Mouse (Mus musculus): ENCODE measurements around the gene Spp1.
"Not testable (repeated sequence)": the region's sequence is repeated elsewhere in the genome, so short reads cannot be mapped to it uniquely, and the experiment has no call there.

Spp1 gene

DNA sequence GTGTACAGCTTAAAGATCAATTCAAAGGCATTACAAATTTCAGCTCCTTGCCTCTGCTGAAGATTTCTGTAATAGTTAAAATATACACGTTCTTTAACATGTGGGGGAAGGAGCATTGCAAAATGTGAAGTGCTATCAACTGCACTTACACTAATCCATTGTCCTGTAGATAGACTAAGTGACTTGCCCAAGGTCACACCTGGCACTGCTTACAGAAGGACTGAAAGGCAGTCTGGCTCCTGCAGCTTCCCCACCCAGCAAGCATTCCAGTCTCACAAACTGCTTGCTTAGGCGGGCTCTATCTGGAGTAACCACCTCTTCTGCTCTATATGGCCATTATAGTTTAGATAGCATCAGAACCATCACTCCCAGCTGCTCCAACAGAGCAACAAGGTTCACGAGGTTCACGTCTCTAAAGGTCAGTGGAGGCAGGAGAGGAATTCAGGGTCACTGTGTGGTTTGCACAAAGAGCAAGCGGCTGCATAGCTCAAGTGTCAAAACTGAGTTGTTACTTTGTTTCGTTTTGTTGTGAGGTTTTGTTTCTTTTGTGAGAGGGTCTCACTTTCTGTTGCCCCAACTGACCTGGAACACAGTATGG is 851 bp upstream of the Spp1 start:
- no peak for DNase-seq (ENCODE audit: low read depth, low spot score)

DNA sequence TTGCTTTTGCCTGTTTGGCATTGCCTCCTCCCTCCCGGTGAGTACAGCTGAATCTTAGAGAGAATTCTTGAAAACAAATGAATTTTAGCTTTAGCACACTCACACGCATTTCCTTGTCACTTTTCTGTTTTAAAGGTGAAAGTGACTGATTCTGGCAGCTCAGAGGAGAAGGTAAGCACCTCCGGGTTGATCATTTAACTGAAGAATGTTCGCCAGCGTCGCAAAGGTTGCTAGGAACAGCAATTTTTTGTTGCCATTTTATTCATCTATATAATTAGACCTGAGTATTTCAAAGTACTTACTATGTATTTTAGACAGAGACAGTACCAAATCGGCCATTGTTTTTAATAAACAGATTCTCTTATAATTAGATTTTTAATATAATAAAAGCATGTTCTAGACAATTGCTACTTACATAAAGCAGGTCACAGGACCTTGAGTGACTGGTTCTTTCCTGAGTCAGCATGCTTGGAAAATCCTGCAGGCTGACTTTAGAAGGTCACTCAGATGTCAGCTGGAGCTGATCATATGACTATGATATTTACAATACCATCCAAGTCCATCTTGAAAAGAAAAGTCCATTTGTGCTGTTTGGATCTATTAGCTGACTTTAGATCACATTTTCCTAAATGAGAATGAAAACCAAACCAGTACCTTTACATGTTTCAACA is 1.6 kb downstream of the Spp1 start:
- DNase-seq (ENCODE audit: low read depth, low spot score), result no peak

DNA sequence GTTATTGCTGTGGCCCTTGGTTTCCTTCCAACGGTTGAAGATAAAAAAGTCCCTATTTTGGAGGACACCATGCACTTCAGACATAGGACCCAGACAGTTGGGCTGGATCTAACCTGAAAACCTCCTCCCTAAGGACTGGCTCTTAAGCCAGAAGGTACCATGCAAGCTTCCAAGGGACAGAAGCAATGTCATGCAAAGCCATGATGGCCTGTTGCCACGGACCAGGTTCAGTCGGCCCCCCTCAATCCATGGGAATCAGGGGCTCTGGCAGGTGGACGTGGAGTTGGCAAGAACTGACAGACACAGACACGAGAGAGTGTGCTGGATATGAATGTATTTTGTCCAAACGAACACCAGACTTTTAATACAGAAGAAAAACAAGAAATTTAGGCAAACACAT is 7.5 kb downstream of the Spp1 start:
- no peak for DNase-seq (ENCODE audit: low read depth, low spot score)

DNA sequence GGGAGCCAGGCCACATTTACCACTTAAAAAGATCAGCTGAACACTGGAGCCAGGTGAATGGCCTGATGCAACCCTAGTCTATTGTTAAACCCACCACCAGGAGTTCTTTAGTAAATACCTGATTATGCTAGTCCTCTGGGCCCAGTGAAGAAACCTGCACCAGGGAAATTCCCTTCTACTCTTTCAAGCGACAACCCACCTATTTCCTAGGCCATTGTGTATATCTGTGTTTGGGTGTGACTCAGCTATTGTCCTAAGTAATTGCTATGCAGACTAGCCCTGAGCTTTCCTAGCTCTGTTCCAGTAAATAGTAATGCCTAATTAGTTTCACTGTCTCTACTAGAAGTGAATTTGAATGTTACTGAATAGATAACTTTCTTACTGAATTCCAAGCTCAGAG is 7.9 kb downstream of the Spp1 start:
- no peak for DNase-seq (ENCODE audit: low read depth, low spot score)

DNA sequence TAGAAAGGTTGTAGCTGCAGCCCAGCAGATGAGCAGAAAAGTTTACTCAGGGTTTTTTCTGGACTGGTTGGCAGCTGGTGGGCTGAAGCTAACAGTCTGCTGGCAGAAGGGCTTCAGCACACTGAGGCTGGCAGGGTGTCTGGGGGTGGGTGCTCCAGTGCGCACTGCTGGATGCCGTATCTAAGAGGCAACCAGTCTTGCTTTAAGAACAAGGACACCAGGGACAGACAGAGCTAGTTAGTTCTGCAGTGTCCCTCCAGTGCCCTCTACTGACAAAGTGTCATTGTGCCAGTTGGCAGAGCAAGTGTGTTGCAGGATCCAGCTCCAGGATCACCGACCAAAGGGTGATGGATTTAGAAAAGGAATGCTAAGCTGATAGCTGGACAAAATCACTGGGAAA is 11.2 kb downstream of the Spp1 start:
- no peak for DNase-seq (ENCODE audit: low read depth, low spot score)

- DNase-seq (ENCODE audit: low read depth, low spot score), result not testable (repeated sequence)
Observed at GRCm38 (mm10) chr5:104448346-104448745, 13.4 kb downstream of the Spp1 start.

GRCm38 (mm10) chr5:104449491-104449890 is 14.6 kb downstream of the Spp1 start:
- DNase-seq (ENCODE audit: low read depth, low spot score), result no peak

DNA sequence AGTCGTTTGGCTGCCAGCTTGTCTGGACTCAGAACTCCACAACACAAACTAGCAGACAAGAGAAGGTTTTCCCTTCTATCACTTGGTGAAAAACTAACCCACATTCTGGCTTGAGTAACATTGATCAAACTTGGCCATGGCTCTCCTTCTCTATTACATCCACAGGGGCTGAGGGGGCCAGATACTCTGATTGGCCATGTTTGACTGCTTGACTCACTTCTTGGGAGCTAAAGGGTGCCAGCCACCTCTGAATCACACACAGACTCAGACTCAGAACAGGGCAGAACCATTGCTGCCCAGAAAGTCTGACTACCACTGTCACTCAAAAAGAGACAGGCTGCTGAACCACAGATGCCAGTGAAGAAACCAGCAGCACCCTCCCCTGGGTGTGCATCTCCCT is 18.2 kb downstream of the Spp1 start:
- no peak for DNase-seq (ENCODE audit: low read depth, low spot score)

- DNase-seq (ENCODE audit: low read depth, low spot score), result no peak
Observed at GRCm38 (mm10) chr5:104454564-104454963, 19.6 kb downstream of the Spp1 start.

GRCm38 (mm10) chr5:104458832-104459705 is 24.2 kb downstream of the Spp1 start, which contains the start of gene Pkd2:
Gene Pkd2, plus strand, starts transcription at chr5:104459450.
- DNase-seq (ENCODE audit: low read depth, low spot score), result no peak

DNA sequence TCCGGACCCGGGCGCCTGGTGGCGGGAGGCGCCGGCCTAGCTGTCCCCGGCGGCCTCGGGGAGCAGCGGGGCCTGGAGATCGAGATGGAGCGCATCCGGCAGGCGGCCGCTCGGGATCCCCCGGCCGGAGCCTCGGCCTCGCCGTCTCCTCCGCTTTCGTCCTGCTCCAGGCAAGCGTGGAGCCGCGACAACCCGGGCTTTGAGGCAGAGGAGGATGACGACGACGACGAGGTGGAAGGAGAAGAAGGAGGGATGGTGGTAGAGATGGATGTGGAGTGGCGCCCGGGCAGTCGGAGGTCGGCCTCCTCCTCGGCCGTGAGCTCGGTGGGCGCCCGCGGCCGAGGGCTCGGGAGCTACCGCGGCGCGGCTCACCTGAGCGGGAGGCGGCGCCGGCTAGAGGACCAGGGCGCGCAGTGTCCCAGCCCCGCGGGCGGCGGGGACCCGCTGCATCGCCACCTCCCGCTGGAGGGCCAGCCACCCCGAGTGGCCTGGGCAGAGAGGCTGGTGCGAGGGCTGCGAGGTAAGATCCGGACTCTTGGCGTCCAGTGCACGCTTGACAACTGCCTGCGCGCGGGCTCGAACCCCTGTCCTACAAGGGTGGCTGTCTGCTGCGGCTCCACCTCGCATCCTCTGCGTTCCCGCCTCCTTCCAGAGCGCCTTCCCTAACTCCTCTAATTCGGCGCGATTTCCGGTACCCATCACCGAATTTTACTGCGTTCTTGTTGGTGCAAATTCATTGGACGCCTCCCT is 25.0 kb downstream of the Spp1 start:
- no peak for DNase-seq (ENCODE audit: low read depth, low spot score)

DNA sequence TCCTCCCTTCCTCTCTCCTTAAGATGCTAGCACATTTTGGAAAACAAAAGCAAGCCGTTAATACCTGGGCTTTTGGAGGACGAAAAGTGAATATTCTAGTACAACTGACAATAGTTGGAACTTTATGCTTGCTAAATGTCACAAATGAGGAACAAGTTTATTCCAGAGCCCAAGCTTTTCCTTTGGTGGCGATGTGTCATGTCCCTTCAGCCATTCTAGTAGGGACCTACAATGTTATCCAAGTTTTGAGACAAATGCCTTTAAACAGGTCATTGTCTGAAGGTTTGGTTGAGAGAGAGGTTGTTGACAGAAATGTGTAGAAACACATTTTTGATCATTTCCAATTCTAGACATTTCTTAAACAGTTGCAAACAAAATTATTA is 25.5 kb downstream of the Spp1 start:
- no peak for DNase-seq (ENCODE audit: low read depth, low spot score)

- DNase-seq (ENCODE audit: low read depth, low spot score), result no peak
Observed at GRCm38 (mm10) chr5:104460856-104461255, 25.9 kb downstream of the Spp1 start.

DNA sequence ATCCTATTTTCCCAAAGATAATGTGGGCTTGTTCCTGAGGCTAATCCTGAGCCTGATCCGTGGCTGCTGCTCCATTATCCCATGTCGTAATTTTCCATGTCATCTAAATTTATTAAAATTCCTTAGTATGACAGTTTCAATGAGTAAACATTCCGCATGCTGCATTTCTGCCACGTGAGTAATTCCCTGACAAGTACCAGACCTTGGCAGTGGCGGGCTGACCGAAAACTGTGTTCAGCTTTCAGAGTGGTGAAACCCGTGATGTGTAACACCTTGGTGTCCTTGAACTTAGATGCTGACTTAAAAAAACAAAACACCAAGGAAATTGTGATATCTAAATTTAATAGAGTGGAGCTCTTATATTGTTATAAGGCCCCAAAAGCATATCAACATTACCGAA is 30.4 kb downstream of the Spp1 start:
- DNase-seq (ENCODE audit: low read depth, low spot score), result no peak

DNA sequence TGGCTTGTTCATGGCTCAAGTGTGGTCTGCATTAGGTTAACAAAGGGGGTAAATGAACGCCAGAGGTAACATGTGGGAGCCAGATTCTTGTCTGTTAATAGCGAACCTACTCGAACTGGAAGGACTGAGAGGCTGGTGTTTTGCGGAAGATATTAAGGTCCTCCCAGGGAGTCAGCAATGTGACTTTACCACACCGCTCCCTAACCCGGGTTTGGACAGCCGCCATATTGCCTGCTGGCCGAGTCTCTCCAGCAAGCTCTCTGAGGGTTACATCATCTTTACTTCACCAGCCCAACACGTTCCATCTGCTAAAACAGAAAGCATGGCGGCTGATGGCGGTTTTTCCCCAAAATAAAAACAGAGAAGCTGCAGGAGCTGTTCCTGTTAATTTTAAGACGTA is 30.8 kb downstream of the Spp1 start:
- DNase-seq (ENCODE audit: low read depth, low spot score), result no peak

DNA sequence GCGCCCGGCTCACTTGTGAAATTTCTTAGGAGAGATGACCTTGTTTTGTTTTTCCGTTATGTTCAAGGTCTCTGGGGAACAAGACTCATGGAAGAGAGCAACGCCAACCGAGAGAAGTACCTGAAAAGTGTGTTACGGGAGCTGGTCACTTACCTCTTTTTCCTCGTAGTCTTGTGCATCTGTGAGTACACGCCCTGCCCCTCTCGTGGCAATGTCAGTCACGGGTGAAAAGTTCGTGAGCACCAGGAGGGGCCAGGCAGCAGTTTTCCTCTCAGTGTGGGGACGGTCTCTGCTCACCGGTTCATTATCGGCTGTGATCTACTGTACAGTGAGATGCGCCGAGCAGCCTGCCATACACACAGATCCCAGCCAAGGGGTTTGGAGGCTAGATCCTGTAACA is 31.9 kb downstream of the Spp1 start:
- no peak for DNase-seq (ENCODE audit: low read depth, low spot score)

- no peak for DNase-seq (ENCODE audit: low read depth, low spot score)
Observed at GRCm38 (mm10) chr5:104468586-104468985, 33.7 kb downstream of the Spp1 start.

GRCm38 (mm10) chr5:104470981-104471391 is 36.1 kb downstream of the Spp1 start:
- DNase-seq (ENCODE audit: low read depth, low spot score), result no peak

DNA sequence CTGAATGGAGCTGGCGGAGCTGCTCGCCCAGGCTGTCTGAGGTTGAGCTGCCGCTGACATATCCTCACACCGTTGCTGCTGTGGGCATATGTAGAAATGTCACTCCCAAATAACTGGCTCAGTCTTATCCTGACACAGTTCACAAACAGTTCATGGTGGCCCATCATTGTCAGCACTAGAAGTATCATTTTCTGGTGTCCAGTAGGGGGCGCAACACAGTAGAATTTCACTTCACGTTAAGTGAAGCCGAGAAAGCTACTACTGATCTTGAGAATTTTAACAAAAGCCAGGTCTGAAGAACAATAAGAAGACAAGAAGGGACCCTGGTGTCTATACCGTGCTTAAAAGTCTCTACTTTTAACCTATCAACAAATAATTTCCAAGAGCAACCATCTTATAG is 37.5 kb downstream of the Spp1 start:
- DNase-seq (ENCODE audit: low read depth, low spot score), result no peak

DNA sequence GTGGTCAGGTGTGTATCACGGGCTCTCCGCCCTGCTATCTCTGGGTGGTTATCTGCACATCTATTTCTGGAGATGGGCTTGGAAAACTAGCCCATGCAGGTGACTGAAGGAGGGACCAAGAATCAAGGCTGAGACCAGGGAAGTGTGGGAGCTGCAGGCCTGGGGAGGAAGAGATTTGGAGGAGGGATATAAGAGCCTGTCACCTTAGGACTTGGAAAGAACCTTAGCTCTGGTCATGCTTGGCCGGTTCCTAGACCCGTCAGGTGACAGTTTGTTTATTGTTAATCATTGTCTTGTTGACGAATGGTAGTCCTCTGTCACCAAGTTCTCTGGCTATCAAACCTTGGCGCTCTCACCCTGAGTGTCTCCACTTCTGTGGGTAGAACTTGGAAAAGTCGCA is 45.4 kb downstream of the Spp1 start:
- no peak for DNase-seq (ENCODE audit: low read depth, low spot score)

- DNase-seq (ENCODE audit: low read depth, low spot score), result no peak
Observed at GRCm38 (mm10) chr5:104482856-104483255, 47.9 kb downstream of the Spp1 start.

All from WW6 (cell line).